Mouse (Mus musculus) stomach, postnatal 0 days (tissue): ENCODE results near the gene Wrb. TPM values are rescaled to one million over a fixed set of nuclear protein-coding genes. Genes with fewer than 3 reads are reported as not detected.

Experiments
- ATAC-seq: fragments of 200-750 bp; cut with Nextera tagmentation; 2 replicates; pipeline ENCODE4 v1.8.0; 2017; ENCODE audit not compliant: low FRiP score, low TSS enrichment
- DNase-seq: peaks from one replicate; pipeline ENCODE4 v3.0.0-alpha.2; 2016; ENCODE audit warnings: low spot score
- H3K27ac ChIP-seq: fragments of 300-500 bp; sonication (generic); replicated peaks from 2 replicates; pipeline ENCODE4 v1.5.1; 2014; ENCODE audit warnings: mild to moderate bottlenecking, control low read depth
- H3K27me3 ChIP-seq: fragments of 300-500 bp; sonication (generic); 2 replicates; pipeline ENCODE4 v1.6.1; 2014; ENCODE audit warnings: low read length; ENCODE audit not compliant: control insufficient read depth, insufficient read depth
- H3K36me3 ChIP-seq: fragments of 300-500 bp; sonication (generic); 2 replicates; pipeline ENCODE4 v1.6.1; 2014; ENCODE audit warnings: low read length, mixed read lengths; ENCODE audit not compliant: control insufficient read depth, insufficient read depth
- H3K4me1 ChIP-seq: fragments of 300-500 bp; sonication (generic); replicated peaks from 2 replicates; pipeline ENCODE4 v1.6.1; 2014; ENCODE audit warnings: antibody characterized with exemption; ENCODE audit not compliant: control insufficient read depth, insufficient read depth
- H3K4me2 ChIP-seq: fragments of 300-500 bp; sonication (generic); replicated peaks from 2 replicates; pipeline ENCODE4 v1.6.1; 2014; ENCODE audit warnings: low read depth, mild to moderate bottlenecking, control low read depth, moderate library complexity
- H3K4me3 ChIP-seq: fragments of 300-500 bp; sonication (generic); 2 replicates; pipeline ENCODE4 v1.5.1; 2014; ENCODE audit warnings: low read depth, low read length, control low read depth
- H3K9ac ChIP-seq: fragments of 300-500 bp; sonication (generic); 2 replicates; pipeline ENCODE4 v1.6.1; 2014; ENCODE audit warnings: mild to moderate bottlenecking, low read length, control low read depth, mixed read lengths
- H3K9me3 ChIP-seq: fragments of 300-500 bp; sonication (generic); 2 replicates; pipeline ENCODE4 v1.6.1; 2016; ENCODE audit warnings: low read length; ENCODE audit not compliant: control insufficient read depth
- CTCF ChIP-seq: IDR thresholded peaks from 2 replicates; pipeline ENCODE4 v1.5.1; 2016; ENCODE audit warnings: antibody characterized with exemption, low read depth, mild to moderate bottlenecking, moderate library complexity
- EP300 ChIP-seq: optimal IDR thresholded peaks from 2 replicates; pipeline ENCODE3; 2016; ENCODE audit warnings: antibody characterized with exemption
- WGBS: fragments of 180-500 bp; shearing (Covaris S2); extraction: QIAGEN DNeasy Blood & Tissue Kit; methylation state at CpG from one replicate; pipeline ENCODE4 v1.1.7; 2014; 5-methylcytosine and 5-hydroxymethylcytosine counted together
- polyA plus RNA-seq: library from polyadenylated mRNA; unstranded; fragments of >200 nt; fragmentation: Nextera tagmentation; extraction: Ambion mirVana; gene quantifications from 2 replicates; pipeline ENCODE4 v1.2.1, GENCODE M21; 2015

Wrb gene
- polyA plus RNA-seq, 1 experiment from 2014 or later, result 33.1 TPM

DNA sequence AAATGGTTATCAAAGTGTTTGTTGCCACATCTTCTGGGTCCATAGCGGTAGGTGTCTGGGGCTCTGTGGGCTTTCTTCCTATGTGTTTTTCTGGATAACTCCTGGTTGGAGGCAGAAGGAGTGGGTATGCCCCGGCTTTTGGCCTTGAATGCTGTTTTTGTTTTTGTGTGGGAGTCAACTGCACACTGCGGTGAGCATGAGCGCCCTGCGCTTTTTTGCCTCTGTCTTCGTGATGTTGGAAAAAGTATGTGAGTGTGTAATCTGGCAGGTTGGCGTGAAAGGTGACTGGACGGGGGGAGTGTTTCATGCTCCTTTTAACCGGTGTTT, 55.5 kb downstream of the Wrb start:
- Histone ChIP-seq H3K4me2 (peak overlapping the region; percentile 60), H3K4me1 (0 out of 2 replicates have a peak, but pooled peaks cover 3% of the 10 kb centered on the region), H3K9ac (peak overlapping the region; percentile 58), H3K4me3 (peak overlapping the region; percentile 31), H3K27me3 (no peaks in the 10 kb centered on the region), H3K36me3 (no peaks in the 10 kb centered on the region), H3K9me3 (no peaks in the 10 kb centered on the region), H3K27ac (peak overlapping the region; percentile 84)
- DNase-seq (no peak), ATAC-seq (no peak)
- WGBS, result 39% methylated on average over 9 of the region's 9 CpGs
- TF ChIP-seq CTCF (no peak), EP300 (no peak)

DNA sequence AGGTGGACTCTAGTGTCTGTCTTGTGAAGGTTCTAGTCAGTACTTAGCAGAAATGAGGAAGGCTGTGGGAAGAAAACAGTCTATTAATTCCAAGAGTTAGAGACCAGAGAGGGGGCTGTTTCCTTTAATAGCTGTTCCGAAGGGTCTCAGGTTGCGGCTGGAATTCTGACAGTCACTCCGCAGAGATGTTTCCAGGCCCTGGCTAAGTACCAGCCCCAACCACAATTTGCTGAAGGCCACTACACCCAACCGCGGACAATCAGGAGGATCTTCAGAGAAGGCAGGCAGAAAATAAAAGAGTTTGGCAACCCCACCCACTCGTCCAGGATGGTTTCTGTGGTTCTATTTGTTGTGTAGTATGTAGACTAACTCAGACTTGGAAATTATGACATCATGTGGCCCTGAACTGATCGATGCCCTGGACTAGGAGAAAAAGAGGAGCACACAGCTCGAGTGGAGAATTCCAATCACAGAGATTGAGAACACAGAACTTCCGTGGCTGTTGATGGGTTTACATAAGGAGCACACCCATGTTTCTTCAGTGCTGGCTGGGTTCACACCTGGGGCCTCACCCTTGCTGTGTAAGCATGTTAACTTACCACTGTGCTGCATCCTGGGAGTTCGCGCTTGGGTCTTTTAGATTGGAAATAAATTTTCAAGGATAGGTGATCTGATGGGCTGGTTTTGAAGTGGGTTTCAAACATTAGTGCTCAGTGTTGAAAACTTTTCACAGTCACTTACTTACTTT, 56.5 kb downstream of the Wrb start:
- 49% methylated on average over 11 of the region's 11 CpGs for WGBS
- no peaks in the 10 kb centered on the region for H3K36me3 ChIP-seq
- no peak for TF ChIP-seq EP300
- TF ChIP-seq CTCF, result no peak
- H3K9me3 ChIP-seq, result no peaks in the 10 kb centered on the region
- 0 out of 2 replicates have a peak overlapping the region, but pooled peaks have one; percentile 18 for H3K9ac ChIP-seq
- DNase-seq, result peak; percentile 41
- no peaks in the 10 kb centered on the region for H3K27me3 ChIP-seq
- peak overlapping the region; percentile 84 for H3K27ac ChIP-seq
- H3K4me2 ChIP-seq, result peak overlapping the region; percentile 60
- H3K4me3 ChIP-seq, result peak overlapping the region; percentile 31; the same call in 1 of the 2 replicates
- 0 out of 2 replicates have a peak, but pooled peaks cover 3% of the 10 kb centered on the region for H3K4me1 ChIP-seq
- peak; percentile 65; the same call in 1 of the 2 replicates for ATAC-seq

Other genes with a start within 250 kb of the Wrb start
- 48.7 and 50.1 TPM in 2 replicates for gene Psmg1, start 154.4 kb upstream of the Wrb start, polyA plus RNA-seq
- 29.1 and 31.6 TPM in 2 replicates for gene Brwd1, start 62.9 kb upstream of the Wrb start, polyA plus RNA-seq
- gene Hmgn1, start 17.7 kb upstream of the Wrb start, polyA plus RNA-seq, result 334 and 365 TPM in 2 replicates
- 1.1 and 1.4 TPM in 2 replicates for gene Lca5l, start 46.9 kb downstream of the Wrb start, polyA plus RNA-seq
- gene Sh3bgr, start 55.0 kb downstream of the Wrb start, polyA plus RNA-seq, result 32.1 and 35.6 TPM in 2 replicates
- gene B3galt5, start 90.4 kb downstream of the Wrb start, polyA plus RNA-seq, result 8.7 and 10.6 TPM in 2 replicates